Mouse (Mus musculus) adrenal gland, adult 18-20 months (tissue): ENCODE measurements around the gene Zfp618. TPM values are rescaled to one million over a fixed set of nuclear protein-coding genes. Genes with fewer than 3 reads are reported as not detected.

Experiments
- DNase-seq, 2 experiments: peaks; one replicate each; pipeline ENCODE4 v3.0.0; 2021 to 2022; ENCODE audit warnings: low spot score in 2 of 2
- total RNA-seq, 2 experiments: library from RNA; stranded (reverse); gene quantifications; 1 replicate in 1 of 2; 2 replicates in 1 of 2; pipeline ENCODE4 v1.2.3; 2021

Zfp618 gene
- total RNA-seq, 2 experiments from 2014 or later, result 1.6 to 1.9 TPM

- no peak for DNase-seq
Measured at GRCm38 (mm10) chr4:63154028-63154427, 188.7 kb downstream of the Zfp618 start.

GRCm38 (mm10) chr4:63154699-63155098, 189.3 kb downstream of the Zfp618 start, which contains the start of gene Ambp:
Ambp (minus strand) TSS chr4:63154799.
- DNase-seq, result no peak

- DNase-seq, result no peak
Measured at GRCm38 (mm10) chr4:63155596-63155995, 190.2 kb downstream of the Zfp618 start.

GRCm38 (mm10) chr4:63156726-63157634, 191.6 kb downstream of the Zfp618 start:
- no peak for DNase-seq

- DNase-seq, result no peak
Measured at GRCm38 (mm10) chr4:63158192-63158591, 192.8 kb downstream of the Zfp618 start.

- DNase-seq, result peak; percentile 81 to 83
Measured at GRCm38 (mm10) chr4:63158961-63159592, 193.7 kb downstream of the Zfp618 start.

GRCm38 (mm10) chr4:63165636-63166035, 200.3 kb downstream of the Zfp618 start:
- no peak for DNase-seq

GRCm38 (mm10) chr4:63166323-63166722, 200.9 kb downstream of the Zfp618 start:
- DNase-seq, result no peak

- no peak for DNase-seq
Measured at GRCm38 (mm10) chr4:63170061-63170460, 204.7 kb downstream of the Zfp618 start.

- DNase-seq, result no peak
Measured at GRCm38 (mm10) chr4:63171122-63171521, 205.7 kb downstream of the Zfp618 start.

GRCm38 (mm10) chr4:63171969-63172685, 206.8 kb downstream of the Zfp618 start, which contains the start of gene Kif12:
Kif12 (minus strand) TSS chr4:63172131.
- no peak for DNase-seq

- DNase-seq, result peak; percentile 38 to 60
Measured at GRCm38 (mm10) chr4:63181556-63181955, 216.2 kb downstream of the Zfp618 start.

GRCm38 (mm10) chr4:63186281-63186870, 221.0 kb downstream of the Zfp618 start:
- DNase-seq, result no peak

Other genes with a start within 250 kb of the Zfp618 start
- under 1 TPM in 1 of 2 experiments, not detected in 1; 0.40 TPM for gene Ambp, start 189.2 kb downstream of the Zfp618 start, total RNA-seq
- gene Kif12, start 206.6 kb downstream of the Zfp618 start, total RNA-seq, result under 1 TPM in 1 of 2 experiments, not detected in 1; 0.17 TPM
- gene Col27a1, start 248.4 kb downstream of the Zfp618 start, total RNA-seq, result 10 to 100 TPM; 10.6 to 15.1 TPM